Mouse (Mus musculus) testis, postnatal 14 days (tissue): Measurements from ENCODE around the gene Shq1.

ENCODE experiments used
- DNase-seq: peaks from one replicate; pipeline ENCODE4 v3.0.0; 2021; ENCODE audit warnings: low spot score

Shq1 gene

DNA sequence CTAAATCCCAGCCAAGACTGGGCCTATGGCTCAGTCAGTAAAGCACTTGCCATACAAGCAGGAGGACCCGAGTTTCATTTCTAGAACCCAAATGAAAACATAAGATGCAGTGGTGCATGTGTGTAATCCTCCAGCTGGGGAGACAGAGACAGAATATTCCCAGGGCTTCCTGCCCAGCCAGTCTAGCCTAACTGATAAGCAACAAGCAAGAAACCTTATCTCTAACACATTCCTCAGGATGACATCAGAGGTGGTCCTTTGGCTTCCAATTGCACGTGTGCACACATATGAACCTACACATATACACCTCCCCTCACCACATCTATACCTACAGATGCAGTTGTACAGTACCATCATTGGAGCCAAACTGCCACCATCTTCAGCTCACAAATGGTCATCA lies 2.1 kb downstream of the Shq1 start:
- DNase-seq: no peak

DNA sequence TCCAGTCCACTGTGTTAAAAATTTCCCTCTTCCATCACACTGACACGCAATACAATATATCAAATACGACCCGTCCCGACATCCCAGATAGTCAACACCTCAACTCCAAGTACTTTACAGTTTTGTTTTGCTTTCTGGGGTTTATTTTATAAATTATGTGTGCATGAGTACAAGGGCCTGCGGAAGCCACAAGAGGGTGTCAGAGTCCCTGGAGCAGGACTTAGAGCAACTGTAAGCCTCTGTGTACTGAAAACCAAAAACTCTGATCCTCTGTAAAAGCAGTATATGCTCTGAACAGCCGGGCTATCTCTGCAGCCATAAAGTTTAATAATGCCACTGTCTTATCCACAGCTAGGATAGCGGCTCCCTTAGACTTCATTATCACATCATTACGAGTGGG lies 3.3 kb downstream of the Shq1 start:
- no peak for DNase-seq

DNA sequence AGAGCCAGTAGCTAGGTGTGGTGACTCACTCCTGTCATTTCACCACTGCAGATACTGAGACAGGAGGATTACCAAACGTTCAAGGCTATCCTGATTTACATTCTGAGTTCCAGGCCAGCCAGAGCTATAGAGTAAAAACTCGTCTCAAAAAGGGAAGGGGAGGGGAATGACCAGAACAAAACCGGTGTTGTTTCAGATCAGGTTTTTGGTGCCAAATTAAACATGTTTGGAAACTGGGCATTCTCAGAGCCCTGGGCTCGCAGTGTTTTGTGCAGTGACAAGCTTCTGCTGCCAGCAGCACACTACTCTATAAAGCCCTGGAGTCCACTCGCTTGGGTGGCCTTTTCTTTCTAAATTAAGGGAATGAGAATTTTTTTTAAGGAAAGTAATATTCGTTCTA lies 8.7 kb downstream of the Shq1 start:
- no peak for DNase-seq

DNA sequence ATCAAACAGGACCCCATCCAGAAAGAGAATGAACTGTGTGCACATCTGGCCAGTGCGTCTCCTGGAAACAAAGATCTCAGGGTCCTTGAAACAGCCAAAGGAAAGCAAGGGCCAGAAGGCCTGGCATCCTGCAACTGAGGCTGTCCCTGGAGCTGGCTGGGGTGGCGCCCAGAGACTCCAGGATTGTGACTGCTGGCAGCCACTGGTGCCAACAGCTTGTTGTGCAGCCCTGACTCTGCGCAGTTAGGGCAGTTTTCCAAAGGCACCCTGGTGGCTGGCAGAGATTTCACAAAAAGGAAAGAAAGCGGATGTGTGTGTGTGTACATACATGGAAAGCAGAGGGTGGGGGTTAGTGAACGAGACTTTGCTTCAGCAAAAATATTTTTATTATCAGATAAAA lies 10.6 kb downstream of the Shq1 start:
- no peak for DNase-seq

DNA sequence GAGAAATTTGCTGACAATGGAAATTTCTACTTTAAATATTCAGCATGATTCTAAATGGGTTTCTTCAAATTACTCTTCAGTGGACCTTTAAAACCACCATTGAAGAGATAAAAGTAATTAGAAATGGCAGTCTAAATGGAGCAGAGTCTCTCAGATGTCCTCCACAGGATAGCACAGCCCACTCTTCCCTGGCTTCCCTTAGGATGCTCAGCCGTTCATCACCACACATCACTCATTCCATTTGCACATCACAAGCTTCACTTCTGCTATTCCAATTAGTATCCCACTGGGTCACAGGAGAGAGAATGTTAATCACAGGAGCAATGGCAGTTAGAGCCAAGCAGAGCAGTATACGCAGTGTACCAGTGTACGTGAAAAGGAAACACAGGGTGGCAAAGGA lies 18.4 kb downstream of the Shq1 start:
- no peak for DNase-seq

DNA sequence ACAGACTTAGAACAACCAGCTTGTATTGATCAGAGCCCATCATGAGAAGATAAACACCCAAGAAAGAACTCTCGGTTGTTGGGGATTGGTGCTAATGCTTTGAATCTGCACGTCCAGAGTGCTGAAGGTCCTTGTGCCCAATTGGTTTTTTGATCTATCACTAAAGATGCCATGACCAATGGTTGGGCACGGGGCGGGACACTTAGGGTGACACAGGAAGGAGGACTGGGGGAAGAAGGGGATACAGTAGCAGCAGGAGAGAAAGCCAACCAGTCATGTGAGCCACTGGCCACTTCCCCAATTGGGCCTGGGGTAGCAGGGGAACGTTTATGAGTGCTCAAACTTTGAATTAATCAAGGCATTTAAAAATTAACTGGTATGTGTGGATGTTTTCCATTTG lies 23.8 kb downstream of the Shq1 start:
- DNase-seq: no peak

DNA sequence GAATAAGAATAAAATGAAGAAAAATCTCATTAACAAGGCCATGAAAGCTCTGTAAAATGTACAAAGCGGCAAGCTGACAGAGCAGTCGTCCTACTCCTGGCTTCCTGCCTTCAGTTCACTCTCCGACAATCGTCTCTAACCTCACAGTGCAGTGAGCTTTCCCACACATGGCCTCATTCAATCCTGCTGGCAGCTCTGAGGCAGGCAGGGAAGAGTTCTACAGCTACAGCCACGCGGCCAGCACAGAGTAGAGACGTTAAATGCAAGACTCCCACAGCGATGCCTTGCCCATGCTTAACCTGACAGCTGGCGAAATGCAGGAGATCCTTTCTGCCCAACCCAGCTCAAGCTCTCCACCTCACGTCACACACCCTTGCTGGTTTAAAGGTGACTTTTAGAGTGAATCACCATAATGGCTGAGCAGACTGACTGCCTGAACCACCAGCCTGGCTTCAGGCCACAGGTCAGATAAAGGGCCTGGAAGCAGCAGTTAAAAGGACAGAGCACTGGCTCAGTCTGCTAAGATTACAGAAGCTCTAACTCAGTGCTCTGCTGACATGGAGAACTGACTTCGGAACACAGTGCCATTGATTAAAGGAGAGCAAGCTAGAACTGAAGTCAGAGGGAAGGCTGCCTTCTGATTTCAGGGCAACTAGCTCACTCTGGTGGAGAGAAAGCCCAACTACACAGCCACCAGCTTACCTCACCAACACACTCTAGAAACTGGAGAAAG lies 25.3 kb downstream of the Shq1 start:
- no peak for DNase-seq

DNA sequence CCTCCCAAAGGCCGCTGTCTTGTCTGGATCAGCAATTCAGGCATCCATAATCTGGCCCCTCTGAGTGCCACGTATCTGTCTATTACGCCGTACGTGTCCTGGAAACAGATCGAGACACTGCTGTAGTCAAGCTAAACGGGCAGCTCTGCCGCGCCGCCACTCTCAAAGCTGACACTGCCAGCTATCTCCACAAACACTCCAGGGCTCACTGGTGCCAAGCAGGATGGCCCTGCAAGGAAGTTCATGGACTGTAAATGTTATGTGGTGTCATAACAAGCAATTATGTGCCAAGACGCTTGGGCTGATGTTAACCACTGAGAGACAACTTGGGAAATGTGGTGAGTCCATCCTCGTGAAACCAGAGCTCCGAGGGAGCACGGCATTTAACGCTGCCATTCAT lies 26.3 kb downstream of the Shq1 start:
- DNase-seq: no peak

DNA sequence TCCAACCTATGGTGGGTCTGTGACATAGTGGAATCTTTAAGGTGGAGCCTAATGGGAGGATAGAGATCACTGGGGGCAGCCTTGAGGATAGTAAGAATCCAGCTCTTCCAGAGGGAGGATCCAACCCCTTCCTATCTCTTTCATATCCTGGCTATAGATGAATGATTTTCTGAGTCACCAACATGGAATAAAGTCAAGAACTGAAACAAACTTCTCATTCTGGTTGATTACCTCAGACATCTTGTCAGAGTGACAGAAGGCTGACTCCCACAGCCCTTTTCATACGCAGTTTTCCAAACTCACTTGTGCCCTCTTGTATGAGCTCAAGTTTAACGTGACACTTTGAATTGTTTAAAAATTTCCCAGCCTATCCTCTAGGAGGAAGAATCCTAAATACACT lies 28.2 kb downstream of the Shq1 start:
- DNase-seq: no peak

DNA sequence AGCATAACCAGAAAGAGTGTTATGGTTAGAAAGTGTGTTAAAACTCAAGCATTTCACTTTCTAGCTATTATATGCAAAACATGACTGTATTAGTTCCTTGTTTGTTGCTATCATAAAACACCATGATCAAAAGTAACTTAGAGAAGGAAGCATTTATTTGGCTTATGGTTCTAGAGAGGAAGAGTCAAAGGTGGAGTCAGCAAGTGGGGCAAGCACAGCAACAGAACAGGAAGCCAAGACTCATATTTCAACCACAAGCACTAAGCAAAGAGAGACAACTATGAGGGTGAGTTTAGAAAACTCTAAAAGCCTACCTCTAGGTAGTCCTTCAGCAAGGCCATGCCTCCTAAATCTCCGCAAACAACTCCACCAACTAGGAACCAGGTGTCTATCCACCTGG lies 30.4 kb downstream of the Shq1 start:
- DNase-seq: no peak

DNA sequence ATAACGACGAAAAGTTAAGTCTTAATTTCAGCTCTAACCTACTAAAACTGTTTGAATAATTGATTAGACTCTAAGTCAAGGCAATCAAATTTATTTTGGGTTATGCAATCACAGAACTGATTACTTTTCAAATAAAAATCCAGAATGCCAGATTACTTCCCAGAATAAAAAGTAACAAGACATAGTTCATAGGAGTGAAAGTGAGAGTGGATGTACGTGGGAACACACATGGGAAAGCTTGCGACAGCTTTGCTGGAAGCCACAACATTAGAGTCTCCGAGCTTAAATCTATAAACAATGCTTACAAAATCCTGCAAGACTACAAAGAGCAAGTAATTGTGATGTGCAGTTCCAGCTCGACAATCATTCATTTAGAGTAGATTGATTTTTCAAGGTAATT lies 41.9 kb downstream of the Shq1 start:
- DNase-seq: no peak

DNA sequence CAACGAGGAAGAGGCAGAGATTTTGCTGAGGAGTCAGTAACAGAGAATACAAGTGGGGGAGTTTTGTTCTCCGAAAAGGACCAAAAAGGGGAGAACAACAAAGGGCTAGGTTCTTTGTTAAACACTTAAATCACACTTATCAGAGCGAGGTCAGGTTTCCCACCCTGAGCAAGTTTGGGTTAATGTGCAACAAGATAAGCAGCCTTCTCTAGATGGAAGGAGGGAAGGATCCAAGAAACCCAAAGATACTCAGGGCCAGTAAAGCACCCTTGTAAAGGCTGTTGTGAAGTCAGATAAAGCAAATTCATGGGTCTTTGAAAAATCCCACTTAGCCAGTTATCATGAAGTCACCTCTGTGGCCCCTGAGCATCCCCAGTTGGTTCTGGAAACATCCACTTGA lies 42.7 kb downstream of the Shq1 start:
- no peak for DNase-seq

DNA sequence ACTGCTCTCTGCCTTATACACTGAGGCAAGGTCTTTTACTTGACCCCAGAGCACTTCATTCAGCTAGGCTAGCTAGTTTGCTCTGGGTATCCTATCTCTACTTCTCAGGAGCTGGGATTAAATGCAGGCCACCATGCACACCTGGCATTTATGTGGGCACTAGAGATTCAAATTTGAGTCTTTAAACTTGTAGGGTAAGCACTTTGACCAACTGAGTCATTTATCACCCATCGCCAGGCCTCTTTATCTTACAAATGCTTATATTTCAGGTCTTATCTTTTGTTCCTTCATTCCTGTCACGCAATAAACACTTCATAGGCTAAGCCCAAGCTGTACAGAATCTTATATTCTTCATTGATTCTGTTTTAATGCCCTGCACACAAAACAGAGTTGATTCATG lies 47.0 kb downstream of the Shq1 start:
- no peak for DNase-seq

DNA sequence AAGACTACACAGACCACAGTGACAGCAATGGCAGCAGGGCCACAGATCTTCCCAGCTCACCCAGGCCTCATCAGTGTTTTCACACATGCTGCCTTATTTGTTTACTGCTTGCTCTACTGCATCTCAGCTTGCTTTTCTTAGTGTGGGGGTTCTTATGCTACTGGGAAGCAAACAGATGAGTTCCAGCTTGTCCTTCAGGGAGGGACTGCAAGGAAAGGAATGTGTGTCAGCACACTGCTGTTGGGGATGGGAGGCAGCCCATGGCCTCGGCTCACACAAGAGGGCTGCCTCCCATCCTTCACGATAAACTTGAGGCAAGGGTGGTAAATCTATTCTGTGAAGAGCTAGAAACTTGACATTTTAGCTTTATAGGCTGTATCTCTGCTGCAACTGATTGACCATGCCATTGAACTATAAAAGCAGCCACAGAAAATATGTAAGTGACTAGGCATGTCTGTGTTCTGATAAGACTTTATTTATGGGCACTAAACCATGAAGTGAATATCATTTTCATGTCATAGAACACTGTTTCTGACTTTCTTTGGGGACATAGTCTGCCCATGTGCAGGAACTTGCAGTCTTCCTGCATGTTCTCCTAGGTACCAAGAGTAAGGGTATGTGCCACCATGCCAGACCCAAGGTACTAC lies 48.0 kb downstream of the Shq1 start:
- DNase-seq: no peak

DNA sequence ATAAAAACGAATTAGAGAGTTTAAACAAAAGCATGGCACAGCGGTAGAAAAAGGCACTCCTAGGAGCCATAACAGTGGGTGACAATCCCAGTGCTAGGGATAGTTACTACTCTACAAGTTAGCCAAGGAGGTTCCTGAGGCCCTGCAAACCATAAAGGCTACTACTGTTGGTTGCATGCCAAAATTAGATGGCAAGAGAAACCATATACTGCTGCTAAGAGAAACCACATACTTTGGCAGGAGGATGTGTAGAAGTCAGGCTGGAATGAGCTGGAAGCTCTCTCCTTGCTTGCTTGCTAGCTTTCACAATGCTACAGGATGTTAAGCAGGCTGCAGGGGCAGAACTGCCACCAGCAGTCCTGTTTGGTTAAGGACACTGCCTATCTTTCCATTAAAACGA lies 50.5 kb downstream of the Shq1 start:
- no peak for DNase-seq

DNA sequence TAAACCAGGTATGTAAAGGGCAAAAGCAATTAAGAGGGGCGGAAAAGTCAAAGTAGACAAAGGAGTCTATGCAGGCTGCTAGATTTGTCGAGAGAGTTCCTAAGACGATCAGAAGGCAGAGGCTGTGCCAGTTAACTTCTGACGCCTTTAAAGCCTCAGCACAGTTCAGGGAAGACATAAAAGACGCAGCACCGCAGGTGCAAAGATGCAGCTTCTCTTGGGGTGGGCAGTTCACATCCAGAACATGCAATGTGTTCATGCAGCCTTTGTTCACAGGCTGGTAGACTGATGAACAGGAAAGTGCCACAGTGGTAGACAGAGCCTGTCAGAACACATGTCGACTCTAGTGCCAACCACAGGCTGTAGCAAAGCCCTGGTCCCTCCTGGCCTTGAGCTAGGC lies 51.6 kb downstream of the Shq1 start:
- DNase-seq: no peak

DNA sequence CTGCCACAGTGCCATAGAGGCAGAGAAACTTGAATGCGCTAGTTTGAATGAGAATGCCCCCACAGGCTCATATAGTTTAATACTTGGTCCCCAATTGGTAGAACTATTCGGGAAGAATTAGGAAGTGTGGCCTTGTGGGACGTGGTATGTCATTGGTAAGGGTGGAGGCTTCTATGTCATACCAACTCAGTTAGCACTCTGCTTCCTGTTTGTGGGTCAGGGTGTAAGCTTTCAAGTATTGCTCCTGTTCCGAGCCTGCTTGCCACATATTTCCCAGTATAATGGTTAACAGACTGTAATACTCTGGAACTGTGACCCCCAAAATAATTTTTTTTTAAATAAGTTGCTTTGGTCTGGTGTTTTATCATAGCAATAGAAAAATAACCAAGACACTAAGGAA lies 54.8 kb downstream of the Shq1 start:
- DNase-seq: no peak

DNA sequence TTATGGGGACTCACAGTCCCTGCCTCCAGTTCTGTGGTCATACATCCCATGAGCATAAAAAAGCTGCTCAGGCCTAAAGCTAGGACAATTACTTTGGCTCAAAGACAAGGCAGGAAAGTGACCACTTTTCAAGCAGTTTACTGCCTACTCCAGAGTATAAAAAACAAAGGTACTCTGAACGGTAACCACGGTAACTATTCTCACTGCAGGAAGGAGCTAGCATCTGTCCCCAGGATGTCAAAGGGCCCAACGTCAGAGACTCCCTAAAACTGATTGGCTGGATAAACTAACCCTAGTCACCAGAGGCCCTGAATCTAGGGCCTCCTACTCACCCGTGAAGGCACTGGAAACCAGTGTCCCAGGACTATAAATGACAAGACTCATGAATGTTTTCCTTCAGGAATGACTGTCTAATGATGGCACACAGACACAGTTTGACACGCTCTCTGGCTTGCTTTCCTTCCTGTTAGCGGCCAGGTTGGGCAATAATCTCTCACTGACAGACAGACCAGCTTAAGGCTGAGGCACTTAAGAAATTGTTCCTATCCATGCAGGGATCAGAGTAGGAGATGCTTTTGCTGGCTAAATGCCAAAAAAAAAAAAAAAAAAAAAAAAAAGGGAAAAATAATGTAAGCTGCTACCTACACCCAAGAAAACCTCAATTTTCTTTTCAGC lies 57.2 kb downstream of the Shq1 start:
- no peak for DNase-seq

DNA sequence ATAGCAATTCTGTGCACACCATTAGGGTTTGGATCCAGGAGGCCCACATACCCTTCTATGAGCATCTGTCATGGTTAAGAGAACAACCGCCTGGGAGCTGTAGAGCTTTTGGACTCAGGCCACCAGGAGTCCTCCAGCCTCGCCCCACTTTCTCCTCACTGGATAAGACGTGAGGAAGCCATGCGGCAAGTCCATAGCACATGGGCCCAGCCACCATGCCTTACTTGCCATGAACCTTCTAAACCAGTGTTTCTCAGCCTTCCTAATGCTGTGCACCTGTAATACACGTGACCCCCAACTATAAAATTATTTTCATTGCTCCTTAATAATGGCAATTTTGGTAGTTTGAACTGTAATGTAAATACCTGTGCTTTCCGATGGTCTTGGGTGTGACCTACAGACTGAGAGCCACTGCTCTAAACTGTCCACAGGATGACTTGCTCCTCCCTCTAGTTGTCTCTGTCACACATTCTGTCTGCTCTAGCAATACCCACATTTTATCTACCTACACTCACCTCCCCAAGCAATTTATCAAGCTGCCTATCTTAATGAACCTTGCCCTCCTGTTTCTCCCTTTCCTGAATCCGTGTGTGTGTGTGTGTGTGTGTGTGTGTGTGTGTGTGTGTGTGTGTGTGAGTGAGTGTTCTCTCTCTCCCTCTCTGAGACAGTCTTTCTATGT lies 59.9 kb downstream of the Shq1 start:
- no peak for DNase-seq

DNA sequence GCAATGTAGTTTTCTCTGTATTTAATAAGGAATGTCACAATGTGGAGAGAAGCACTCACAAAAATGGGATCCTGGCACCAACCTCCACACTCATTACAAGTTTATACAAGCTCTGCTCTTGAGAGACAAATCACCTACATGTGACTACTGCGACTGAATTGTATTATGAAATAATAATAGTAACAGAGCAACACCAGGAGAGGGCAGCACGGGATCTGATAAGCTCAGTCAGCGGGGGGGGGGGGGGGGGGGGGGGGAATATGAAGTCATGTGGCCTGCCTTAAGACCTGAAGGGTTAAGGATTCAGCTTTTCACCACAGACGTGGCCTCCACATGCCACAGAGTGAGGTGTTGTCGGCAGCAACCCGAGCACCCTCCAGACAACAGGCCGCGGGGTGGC lies 60.8 kb downstream of the Shq1 start:
- no peak for DNase-seq

DNA sequence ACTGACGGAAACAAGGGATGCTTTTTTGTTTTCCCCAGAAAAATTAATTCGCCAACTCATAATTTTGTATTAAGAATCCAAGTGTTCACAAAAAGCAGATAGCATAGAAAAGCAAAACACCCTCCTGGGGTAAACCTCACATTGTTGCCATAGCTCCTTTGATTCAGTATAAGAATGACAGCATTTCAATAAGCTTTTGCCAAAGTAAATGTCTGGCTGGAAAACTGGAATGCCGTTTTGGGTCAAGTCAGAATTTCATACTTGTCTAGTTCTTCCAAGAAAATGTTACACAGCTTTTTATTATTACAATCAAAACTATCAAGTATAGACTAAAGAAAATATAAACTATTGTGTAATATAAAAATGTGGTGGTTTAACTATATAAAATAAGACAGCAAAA lies 61.7 kb downstream of the Shq1 start:
- no peak for DNase-seq

DNA sequence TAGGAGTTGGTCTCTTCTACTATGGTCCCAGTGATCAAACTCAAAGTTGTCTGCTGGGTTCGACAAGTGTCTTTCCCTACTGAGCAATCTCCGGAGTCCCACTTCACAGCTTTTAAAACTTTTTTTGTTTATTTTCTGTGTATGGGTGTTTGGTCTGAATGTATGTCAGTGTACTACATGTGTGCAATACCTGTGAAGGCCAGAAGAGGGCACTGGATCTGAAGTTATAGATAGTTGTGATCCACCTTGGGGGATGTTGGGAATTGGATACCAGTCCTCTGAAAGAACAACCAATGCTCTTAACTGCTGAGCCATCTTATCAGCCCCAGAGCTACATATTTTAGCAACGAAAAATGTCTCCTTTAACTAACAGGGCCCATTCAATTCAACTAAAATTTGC lies 62.5 kb downstream of the Shq1 start:
- DNase-seq: no peak

DNA sequence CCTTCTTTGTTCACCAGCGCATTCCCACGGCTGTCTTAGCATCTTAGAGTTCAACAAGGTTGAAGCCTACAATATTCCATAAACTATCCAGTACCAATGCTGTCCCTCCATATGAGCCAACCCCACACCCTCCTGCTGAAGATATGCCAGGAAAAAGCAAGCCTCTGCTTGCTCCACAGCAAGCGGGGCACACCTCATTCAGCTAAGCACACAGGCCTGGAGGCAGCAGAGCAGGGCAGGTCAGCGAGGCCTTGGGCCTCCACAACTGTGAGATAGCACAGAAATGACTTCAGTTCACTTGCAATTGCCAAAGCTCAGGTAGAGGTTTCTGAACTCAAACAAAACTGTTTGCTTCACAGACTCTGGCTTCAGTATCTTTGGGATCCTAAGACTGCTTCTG lies 64.2 kb downstream of the Shq1 start:
- no peak for DNase-seq
